Mouse (Mus musculus) stomach, embryonic 14.5 days (tissue): ENCODE measurements around the gene Atp6v1g2. TPM values are rescaled to one million over a fixed set of nuclear protein-coding genes. Genes with fewer than 3 reads are reported as not detected.
"Not testable (repeated sequence)": the region's sequence is repeated elsewhere in the genome, so short reads cannot be mapped to it uniquely, and the experiment has no call there.

Experiments used
- ATAC-seq: fragments of 200-750 bp; cut with Nextera tagmentation; 2 replicates; pipeline ENCODE4 v1.8.0; 2017; ENCODE audit warnings: low read depth, moderate TSS enrichment; ENCODE audit not compliant: insufficient number of reproducible peaks, insufficient read depth, low FRiP score
- H3K27ac ChIP-seq: fragments of 300-500 bp; sonication (generic); 2 replicates; pipeline ENCODE4 v1.5.1; 2014; ENCODE audit warnings: mild to moderate bottlenecking, low read length, moderate library complexity, mixed read lengths
- H3K27me3 ChIP-seq: fragments of 300-500 bp; sonication (generic); 2 replicates; pipeline ENCODE4 v1.6.1; 2014; ENCODE audit warnings: low read length, control low read depth, mixed read lengths; ENCODE audit not compliant: control insufficient read depth, insufficient read depth
- H3K36me3 ChIP-seq: fragments of 300-500 bp; sonication (generic); 2 replicates; pipeline ENCODE4 v1.6.1; 2014; ENCODE audit warnings: mild to moderate bottlenecking, control low read depth, low read length, moderate library complexity, mixed read lengths; ENCODE audit not compliant: control insufficient read depth, insufficient read depth
- H3K4me1 ChIP-seq: fragments of 300-500 bp; sonication (generic); 2 replicates; pipeline ENCODE4 v1.6.1; 2014; ENCODE audit warnings: low read length, control low read depth, mixed read lengths; ENCODE audit not compliant: control insufficient read depth, insufficient read depth
- H3K4me2 ChIP-seq: fragments of 300-500 bp; sonication (generic); replicated peaks from 2 replicates; pipeline ENCODE4 v1.6.1; 2014; ENCODE audit warnings: low read depth, low read length, control low read depth
- H3K4me3 ChIP-seq: fragments of 300-500 bp; sonication (generic); 2 replicates; pipeline ENCODE4 v1.5.1; 2014; ENCODE audit warnings: low read depth, low read length, control low read depth
- H3K9ac ChIP-seq: fragments of 300-500 bp; sonication (generic); replicated peaks from 2 replicates; pipeline ENCODE4 v1.6.1; 2014; ENCODE audit warnings: low read depth, mild to moderate bottlenecking, control low read depth, low read length, moderate library complexity, mixed read lengths
- H3K9me3 ChIP-seq: fragments of 300-500 bp; sonication (generic); 2 replicates; pipeline ENCODE4 v1.6.1; 2016; ENCODE audit warnings: low read depth, low read length, control low read depth; ENCODE audit not compliant: control insufficient read depth
- WGBS: fragments of 180-500 bp; shearing (Covaris S2); extraction: QIAGEN DNeasy Blood & Tissue Kit; methylation state at CpG from one replicate; pipeline ENCODE4 v1.1.7; 2014; 5-methylcytosine and 5-hydroxymethylcytosine counted together
- polyA plus RNA-seq: library from polyadenylated mRNA; unstranded; fragments of >200 nt; fragmentation: Nextera tagmentation; extraction: Ambion mirVana; gene quantifications from 2 replicates; pipeline ENCODE4 v1.2.1, GENCODE M21; 2014

Atp6v1g2 gene
- polyA plus RNA-seq, 1 experiment from 2014 or later: 8.1 TPM

GRCm38 (mm10) chr17:35226561-35227046, 6.9 kb upstream of the Atp6v1g2 start:
- Histone ChIP-seq H3K4me3 (no peak overlapping the region), H3K27ac (no peak overlapping the region), H3K4me2 (no peak overlapping the region), H3K27me3 (no peaks in the 10 kb centered on the region), H3K9me3 (no peaks in the 10 kb centered on the region), H3K4me1 (peaks cover 15% of the 10 kb centered on the region; the same call in 1 of the 2 replicates), H3K36me3 (peaks cover 15% of the 10 kb centered on the region), H3K9ac (no peak overlapping the region)
- WGBS: 86% methylated on average over 14 of the region's 14 CpGs
- ATAC-seq: no peak

GRCm38 (mm10) chr17:35231022-35231421, 2.4 kb upstream of the Atp6v1g2 start:
- WGBS: 93% methylated on average over 10 of the region's 10 CpGs
- no peak overlapping the region for H3K4me3 ChIP-seq
- no peaks in the 10 kb centered on the region for H3K9me3 ChIP-seq
- H3K36me3 ChIP-seq: peaks cover 11% of the 10 kb centered on the region; the same call in 1 of the 2 replicates
- no peak for ATAC-seq
- H3K9ac ChIP-seq: no peak overlapping the region
- no peaks in the 10 kb centered on the region for H3K27me3 ChIP-seq
- no peak overlapping the region for H3K27ac ChIP-seq
- H3K4me2 ChIP-seq: no peak overlapping the region
- H3K4me1 ChIP-seq: peaks cover 38% of the 10 kb centered on the region

GRCm38 (mm10) chr17:35232043-35232442, 1.4 kb upstream of the Atp6v1g2 start:
- Histone ChIP-seq H3K9ac (no peak overlapping the region), H3K9me3 (no peaks in the 10 kb centered on the region), H3K4me3 (no peak overlapping the region), H3K4me1 (peaks cover 38% of the 10 kb centered on the region), H3K27me3 (no peaks in the 10 kb centered on the region), H3K4me2 (no peak overlapping the region), H3K27ac (0 out of 2 replicates have a peak overlapping the region, but pooled peaks have one; percentile 82), H3K36me3 (peaks cover 11% of the 10 kb centered on the region; the same call in 1 of the 2 replicates)
- no peak for ATAC-seq
- 17% methylated on average over 12 of the region's 12 CpGs for WGBS

- peaks cover 11% of the 10 kb centered on the region; the same call in 1 of the 2 replicates for H3K36me3 ChIP-seq
- no peak overlapping the region for H3K4me3 ChIP-seq
- no peak overlapping the region for H3K4me2 ChIP-seq
- peak overlapping the region; percentile 82; the same call in 1 of the 2 replicates for H3K27ac ChIP-seq
- no peaks in the 10 kb centered on the region for H3K9me3 ChIP-seq
- WGBS: 73% methylated on average over 5 of the region's 5 CpGs
- no peak for ATAC-seq
- no peaks in the 10 kb centered on the region for H3K27me3 ChIP-seq
- no peak overlapping the region; the same call in 1 of the 2 replicates for H3K9ac ChIP-seq
- H3K4me1 ChIP-seq: peaks cover 38% of the 10 kb centered on the region
These were observed 801 bp upstream of the Atp6v1g2 start for GRCm38 (mm10) chr17:35232659-35233058.

DNA sequence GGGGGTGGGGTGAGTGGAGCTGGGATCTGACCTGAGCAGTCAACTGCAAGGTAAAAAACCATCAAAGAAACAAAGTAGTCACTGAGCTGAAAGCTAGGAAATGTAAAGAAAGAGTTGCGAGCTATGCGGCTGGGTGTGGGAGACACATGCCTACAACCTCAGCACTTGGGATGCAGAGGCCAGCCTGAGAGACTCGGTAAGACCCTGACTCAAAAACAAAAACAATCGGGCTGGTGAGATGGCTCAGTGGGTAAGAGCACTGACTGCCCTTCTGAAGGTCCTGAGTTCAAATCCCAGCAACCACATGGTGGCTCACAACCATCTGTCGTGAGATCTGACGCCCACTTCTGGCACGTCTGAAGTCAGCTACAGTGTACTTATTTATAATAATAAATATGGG, 630 bp downstream of the Atp6v1g2 start:
- WGBS: 76% methylated on average over 7 of the region's 7 CpGs
- Histone ChIP-seq H3K4me2 (peak overlapping the region; percentile 74), H3K4me3 (peak overlapping the region; percentile 51; the same call in 1 of the 2 replicates), H3K27ac (peak overlapping the region; percentile 82), H3K4me1 (peaks cover 37% of the 10 kb centered on the region)
- not testable (repeated sequence) for H3K27me3 ChIP-seq, H3K9me3 ChIP-seq, ATAC-seq, H3K9ac ChIP-seq, H3K36me3 ChIP-seq

DNA sequence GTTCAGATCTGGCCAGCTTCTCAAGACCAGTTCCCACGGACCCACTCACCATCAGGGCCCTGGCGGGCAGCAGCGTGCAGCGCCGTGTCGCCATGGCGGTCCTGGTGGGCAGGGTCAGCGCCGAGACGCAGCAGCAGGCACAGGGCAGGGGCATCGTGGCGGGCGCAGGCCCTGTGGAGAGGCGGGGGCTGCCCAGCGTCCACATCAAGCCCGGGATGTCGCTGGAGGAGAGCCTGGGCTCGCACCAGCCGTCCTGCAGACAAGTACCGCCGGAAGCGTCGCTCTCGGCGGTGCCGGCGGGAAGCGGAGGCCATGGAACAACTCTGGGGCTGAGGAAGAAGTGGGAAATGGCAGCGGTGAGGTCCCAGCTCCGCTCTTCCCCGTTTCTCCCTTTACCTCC, 1.4 kb downstream of the Atp6v1g2 start:
- ATAC-seq: no peak
- peaks cover 31% of the 10 kb centered on the region for H3K4me1 ChIP-seq
- H3K9ac ChIP-seq: peak overlapping the region; percentile 81
- H3K9me3 ChIP-seq: no peaks in the 10 kb centered on the region
- peak overlapping the region; percentile 74 for H3K4me2 ChIP-seq
- H3K4me3 ChIP-seq: peak overlapping the region; percentile 51
- 6% methylated on average over 31 of the region's 31 CpGs for WGBS
- H3K36me3 ChIP-seq: peaks cover 9% of the 10 kb centered on the region; the same call in 1 of the 2 replicates
- H3K27ac ChIP-seq: peak overlapping the region; percentile 98
- no peaks in the 10 kb centered on the region for H3K27me3 ChIP-seq

GRCm38 (mm10) chr17:35235614-35236389, 2.3 kb downstream of the Atp6v1g2 start, which contains the start of gene Nfkbil1:
TSS of gene Nfkbil1 (minus strand) at chr17:35235792.
- Histone ChIP-seq H3K4me3 (peak within 1 kb of the TSS; percentile 51), H3K4me1 (peaks cover 35% of the 10 kb centered on the region), H3K9ac (peak within 1 kb of the TSS; percentile 81), H3K9me3 (no peaks in the 10 kb centered on the region), H3K36me3 (peaks cover 7% of the 10 kb centered on the region; the same call in 1 of the 2 replicates), H3K27ac (peak within 1 kb of the TSS; percentile 98), H3K4me2 (peak within 1 kb of the TSS; percentile 74), H3K27me3 (no peaks in the 10 kb centered on the region)
- WGBS: under 1% methylated on average over 35 of the region's 35 CpGs
- ATAC-seq: peak; percentile 88

- Histone ChIP-seq H3K4me2 (peak overlapping the region; percentile 74), H3K9me3 (no peaks in the 10 kb centered on the region), H3K27ac (peak overlapping the region; percentile 98), H3K27me3 (no peaks in the 10 kb centered on the region), H3K4me1 (peaks cover 33% of the 10 kb centered on the region), H3K36me3 (0 out of 2 replicates have a peak, but pooled peaks cover 1% of the 10 kb centered on the region), H3K9ac (peak overlapping the region; percentile 81; the same call in 1 of the 2 replicates), H3K4me3 (peak overlapping the region; percentile 51)
- peak; percentile 67 for ATAC-seq
- under 1% methylated on average over 18 of the region's 18 CpGs for WGBS
These were observed 2.9 kb downstream of the Atp6v1g2 start for GRCm38 (mm10) chr17:35236390-35236746.
